Mouse (Mus musculus): ENCODE results near the gene Prdm16. TPM values are rescaled to one million over a fixed set of nuclear protein-coding genes. Genes with fewer than 3 reads are reported as not detected.

The Prdm16 gene
- total RNA-seq, 2 experiments from 2014 or later: 9.4 to 11.8 TPM

GRCm38 (mm10) chr4:154473571-154474307 lies 162.9 kb downstream of the Prdm16 start:
- no peak for DNase-seq

GRCm38 (mm10) chr4:154472569-154472968 lies 164.1 kb downstream of the Prdm16 start:
- DNase-seq: no peak

- DNase-seq: no peak
Observed at GRCm38 (mm10) chr4:154471447-154472101, 165.1 kb downstream of the Prdm16 start.

GRCm38 (mm10) chr4:154466305-154466704 lies 170.4 kb downstream of the Prdm16 start:
- DNase-seq: no peak

- no peak for DNase-seq
Observed at GRCm38 (mm10) chr4:154465123-154465522, 171.6 kb downstream of the Prdm16 start.

GRCm38 (mm10) chr4:154460021-154460420 lies 176.7 kb downstream of the Prdm16 start:
- DNase-seq: no peak

- no peak for DNase-seq
Observed at GRCm38 (mm10) chr4:154457756-154458155, 178.9 kb downstream of the Prdm16 start.

- no peak for DNase-seq
Observed at GRCm38 (mm10) chr4:154456265-154456822, 180.3 kb downstream of the Prdm16 start.

- peak in 1 of 2 experiments; percentile 35 for DNase-seq
Observed at GRCm38 (mm10) chr4:154450441-154450840, 186.2 kb downstream of the Prdm16 start.

GRCm38 (mm10) chr4:154450036-154450435 lies 186.6 kb downstream of the Prdm16 start:
- no peak for DNase-seq

- DNase-seq: peak; percentile 50 to 53
Observed at GRCm38 (mm10) chr4:154449343-154449742, 187.3 kb downstream of the Prdm16 start.

- no peak for DNase-seq
Observed at GRCm38 (mm10) chr4:154445721-154446120, 191.0 kb downstream of the Prdm16 start.

GRCm38 (mm10) chr4:154442645-154443304 lies 193.9 kb downstream of the Prdm16 start:
- no peak for DNase-seq

- DNase-seq: no peak
Observed at GRCm38 (mm10) chr4:154439455-154440052, 197.1 kb downstream of the Prdm16 start.

- DNase-seq: peak in 1 of 2 experiments; percentile 30
Observed at GRCm38 (mm10) chr4:154438610-154439009, 198.1 kb downstream of the Prdm16 start.

GRCm38 (mm10) chr4:154429770-154430169 lies 206.9 kb downstream of the Prdm16 start:
- DNase-seq: no peak

GRCm38 (mm10) chr4:154426901-154427300 lies 209.8 kb downstream of the Prdm16 start:
- no peak for DNase-seq

GRCm38 (mm10) chr4:154425284-154425683 lies 211.4 kb downstream of the Prdm16 start:
- no peak for DNase-seq

GRCm38 (mm10) chr4:154424681-154425080 lies 212.0 kb downstream of the Prdm16 start:
- DNase-seq: no peak

- no peak for DNase-seq
Observed at GRCm38 (mm10) chr4:154422431-154422913, 214.2 kb downstream of the Prdm16 start.

GRCm38 (mm10) chr4:154420749-154421148 lies 215.9 kb downstream of the Prdm16 start:
- DNase-seq: no peak

GRCm38 (mm10) chr4:154419766-154420165 lies 216.9 kb downstream of the Prdm16 start:
- DNase-seq: no peak

All from layer of hippocampus, postnatal 36 days (tissue).